Mouse (Mus musculus) frontal cortex, adult 2 months (tissue): ENCODE results near the gene Dcxr. TPM values are rescaled to one million over a fixed set of nuclear protein-coding genes. Genes with fewer than 3 reads are reported as not detected.
"Not testable (repeated sequence)": the region's sequence is repeated elsewhere in the genome, so short reads cannot be mapped to it uniquely, and the experiment has no call there.

Experiments used
- DNase-seq, 2 experiments: peaks; one replicate each; pipeline ENCODE4 v3.0.0; 2022; ENCODE audit warnings: low spot score in 1 of 2; ENCODE audit errors: extremely low spot score in 1 of 2
- polyA plus RNA-seq: library from polyadenylated mRNA; depleted of rRNA; stranded (reverse); fragments of >200 nt; gene quantifications from 2 replicates; pipeline ENCODE4 v1.2.3, GENCODE M21; 2012; rRNA removed

Gene Dcxr
- polyA plus RNA-seq, 1 experiment = 24.2 TPM

GRCm38 (mm10) chr11:120676951-120677350 lies 50.1 kb downstream of the Dcxr start:
- no peak for DNase-seq

- DNase-seq = not testable (repeated sequence)
Measured at GRCm38 (mm10) chr11:120675875-120676274, 51.2 kb downstream of the Dcxr start.

Other genes starting within 250 kb of the Dcxr start
- 94.2 TPM in 2 replicates for gene Mrpl12, start 242.7 kb downstream of the Dcxr start, polyA plus RNA-seq
- 30.6 and 35.8 TPM in 2 replicates for gene Slc25a10, start 235.4 kb downstream of the Dcxr start, polyA plus RNA-seq
- 0.42 and 0.54 TPM in 2 replicates for gene Gcgr, start 196.6 kb downstream of the Dcxr start, polyA plus RNA-seq
- gene Mcrip1, start 177.6 kb downstream of the Dcxr start, polyA plus RNA-seq = 153 and 174 TPM in 2 replicates
- not detected in 2 replicates for gene Ppp1r27, start 176.1 kb downstream of the Dcxr start, polyA plus RNA-seq
- gene P4hb, start 154.0 kb downstream of the Dcxr start, polyA plus RNA-seq = 103 and 109 TPM in 2 replicates
- gene Arhgdia, start 145.7 kb downstream of the Dcxr start, polyA plus RNA-seq = 408 and 428 TPM in 2 replicates
- gene Alyref, start 128.9 kb downstream of the Dcxr start, polyA plus RNA-seq = 46.3 and 53.0 TPM in 2 replicates
- gene Anapc11, start 128.9 kb downstream of the Dcxr start, polyA plus RNA-seq = 143 and 170 TPM in 2 replicates
- gene Npb, start 118.8 kb downstream of the Dcxr start, polyA plus RNA-seq = 0.84 and 1.2 TPM in 2 replicates
- gene Pcyt2, start 109.3 kb downstream of the Dcxr start, polyA plus RNA-seq = 252 and 254 TPM in 2 replicates
- 99.4 and 101 TPM in 2 replicates for gene Sirt7, start 102.0 kb downstream of the Dcxr start, polyA plus RNA-seq
- 79.9 and 84.5 TPM in 2 replicates for gene Mafg, start 93.7 kb downstream of the Dcxr start, polyA plus RNA-seq
- 3.2 and 3.7 TPM in 2 replicates for gene Pycr1, start 83.5 kb downstream of the Dcxr start, polyA plus RNA-seq
- gene Myadml2, start 79.1 kb downstream of the Dcxr start, polyA plus RNA-seq = 4.7 and 5.6 TPM in 2 replicates
- gene Notum, start 66.1 kb downstream of the Dcxr start, polyA plus RNA-seq = 8.4 and 8.6 TPM in 2 replicates
- 45.1 and 51.8 TPM in 2 replicates for gene Aspscr1, start 54.3 kb downstream of the Dcxr start, polyA plus RNA-seq
- gene Cenpx, start 13.5 kb downstream of the Dcxr start, polyA plus RNA-seq = 34.0 and 37.4 TPM in 2 replicates
- 111 and 130 TPM in 2 replicates for gene Lrrc45, start 13.4 kb downstream of the Dcxr start, polyA plus RNA-seq
- 65.0 and 73.7 TPM in 2 replicates for gene Rac3, start 5.8 kb downstream of the Dcxr start, polyA plus RNA-seq
- 5.0 and 17.1 TPM in 2 replicates for gene Cbr2, start 4.8 kb upstream of the Dcxr start, polyA plus RNA-seq
- gene Hmga1b, start 35.5 kb upstream of the Dcxr start, polyA plus RNA-seq = 1.3 and 2.2 TPM in 2 replicates
- gene Rfng, start 56.9 kb upstream of the Dcxr start, polyA plus RNA-seq = 88.6 and 97.4 TPM in 2 replicates
- 222 and 229 TPM in 2 replicates for gene Gps1, start 57.0 kb upstream of the Dcxr start, polyA plus RNA-seq
- 45.1 and 45.7 TPM in 2 replicates for gene Dus1l, start 69.1 kb upstream of the Dcxr start, polyA plus RNA-seq
- gene Fasn, start 97.3 kb upstream of the Dcxr start, polyA plus RNA-seq = 271 and 272 TPM in 2 replicates
- 11.3 and 12.8 TPM in 2 replicates for gene Ccdc57, start 205.6 kb upstream of the Dcxr start, polyA plus RNA-seq
- 3.2 and 3.9 TPM in 2 replicates for gene Slc16a3, start 221.2 kb upstream of the Dcxr start, polyA plus RNA-seq